Mouse (Mus musculus) olfactory bulb, adult 2 months (tissue): ENCODE measurements around the gene Ndufs2. TPM values are rescaled to one million over a fixed set of nuclear protein-coding genes. Genes with fewer than 3 reads are reported as not detected.
A peak's percentile ranks its signal among the peaks of the same experiment; 100 is the strongest.

ENCODE experiments used
- H3K27ac ChIP-seq: fragments of 200-500 bp; 2 replicates; pipeline ENCODE4 v1.5.1; 2012; ENCODE audit warnings: low read depth, low read length; ENCODE audit not compliant: insufficient read depth
- H3K4me1 ChIP-seq: fragments of 200-500 bp; 2 replicates; pipeline ENCODE4 v1.6.1; 2012; ENCODE audit warnings: low read length; ENCODE audit not compliant: control insufficient read depth, insufficient read depth
- H3K4me3 ChIP-seq: fragments of 200-500 bp; 2 replicates; pipeline ENCODE4 v1.5.1; 2012; ENCODE audit warnings: mild to moderate bottlenecking, low read depth, low read length, moderate library complexity; ENCODE audit not compliant: insufficient read depth
- CTCF ChIP-seq: fragments of 200-500 bp; IDR thresholded peaks from 2 replicates; pipeline ENCODE4 v1.5.1; 2012; ENCODE audit warnings: low read depth, mild to moderate bottlenecking, low read length, moderate library complexity; ENCODE audit not compliant: insufficient read depth
- POLR2A ChIP-seq: fragments of 200-500 bp; IDR thresholded peaks from 2 replicates; pipeline ENCODE4 v1.6.1; 2012; ENCODE audit warnings: mild to moderate bottlenecking, low read depth, low read length, moderate library complexity; ENCODE audit not compliant: insufficient read depth
- WGBS: fragments of 180-500 bp; shearing (Covaris S2); methylation state at CpG from one replicate; pipeline ENCODE4 v1.1.7; 2018; 5-methylcytosine and 5-hydroxymethylcytosine counted together
- polyA plus RNA-seq: library from polyadenylated mRNA; stranded (reverse); fragments of >200 nt; gene quantifications from 2 replicates; pipeline ENCODE4 v1.2.4, GENCODE M21; 2012; ENCODE audit warnings: low replicate concordance; ENCODE audit not compliant: missing spikeins, insufficient read depth, insufficient read length

The Ndufs2 gene
- polyA plus RNA-seq, 1 experiment = not detected

- no peak for TF ChIP-seq POLR2A
- no peak for TF ChIP-seq CTCF
- H3K4me3 ChIP-seq = no peak overlapping the region
- 93% methylated on average over 3 of the region's 3 CpGs for WGBS
Observed at GRCm38 (mm10) chr1:171260316-171260715, 9.1 kb upstream of the Ndufs2 start.

DNA sequence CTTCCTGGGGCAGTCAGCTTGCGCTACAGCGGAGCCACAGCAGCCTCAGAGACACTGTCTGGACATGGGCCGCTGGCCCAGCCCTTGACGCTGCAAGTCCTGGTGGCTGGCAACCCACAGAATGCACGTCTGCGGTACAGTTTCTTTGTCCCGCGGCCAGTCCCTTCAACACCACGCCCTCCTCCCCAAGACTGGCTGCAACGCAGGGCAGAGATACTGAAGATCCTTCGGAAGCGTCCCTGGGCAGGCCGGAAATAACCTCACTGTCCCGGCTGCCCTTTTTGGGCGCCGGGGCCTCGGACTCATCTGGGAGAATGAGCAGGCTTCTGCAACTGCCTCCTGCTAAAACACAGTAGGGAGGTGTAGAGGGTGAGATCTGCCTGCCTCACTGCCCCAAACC is 7.7 kb upstream of the Ndufs2 start:
- TF ChIP-seq POLR2A (no peak), CTCF (no peak)
- Histone ChIP-seq H3K4me3 (no peak overlapping the region), H3K27ac (no peak overlapping the region), H3K4me1 (peaks cover 7% of the 10 kb centered on the region)
- 87% methylated on average over 17 of the region's 17 CpGs for WGBS

More at GRCm38 (mm10) chr1:171260316-171260715, 9.1 kb upstream of the Ndufs2 start:
- Histone ChIP-seq H3K27ac (no peak overlapping the region), H3K4me1 (peaks cover 7% of the 10 kb centered on the region)

DNA sequence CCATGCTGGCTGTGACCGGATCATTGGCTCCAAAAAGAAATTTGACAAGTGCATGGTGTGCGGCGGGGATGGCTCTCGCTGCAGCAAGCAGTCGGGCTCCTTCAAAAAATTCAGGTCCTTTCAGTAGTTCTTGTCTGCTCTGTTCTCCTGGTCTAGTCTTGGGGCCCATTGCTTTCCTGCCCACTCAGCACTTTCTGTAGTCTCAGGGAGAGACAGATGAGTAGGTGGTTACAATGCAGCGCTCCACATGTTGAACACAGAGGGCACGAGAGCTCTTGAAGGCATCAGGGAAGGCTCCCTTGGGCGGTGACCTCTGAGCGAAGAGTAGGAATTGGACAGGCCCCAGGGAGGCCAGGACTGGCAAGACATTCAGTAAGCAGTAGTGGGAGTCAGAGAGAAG is 6.6 kb upstream of the Ndufs2 start:
- no peak overlapping the region for H3K27ac ChIP-seq
- 85% methylated on average over 9 of the region's 9 CpGs for WGBS
- peaks cover 9% of the 10 kb centered on the region for H3K4me1 ChIP-seq
- TF ChIP-seq CTCF = no peak
- TF ChIP-seq POLR2A = no peak
- no peak overlapping the region for H3K4me3 ChIP-seq

DNA sequence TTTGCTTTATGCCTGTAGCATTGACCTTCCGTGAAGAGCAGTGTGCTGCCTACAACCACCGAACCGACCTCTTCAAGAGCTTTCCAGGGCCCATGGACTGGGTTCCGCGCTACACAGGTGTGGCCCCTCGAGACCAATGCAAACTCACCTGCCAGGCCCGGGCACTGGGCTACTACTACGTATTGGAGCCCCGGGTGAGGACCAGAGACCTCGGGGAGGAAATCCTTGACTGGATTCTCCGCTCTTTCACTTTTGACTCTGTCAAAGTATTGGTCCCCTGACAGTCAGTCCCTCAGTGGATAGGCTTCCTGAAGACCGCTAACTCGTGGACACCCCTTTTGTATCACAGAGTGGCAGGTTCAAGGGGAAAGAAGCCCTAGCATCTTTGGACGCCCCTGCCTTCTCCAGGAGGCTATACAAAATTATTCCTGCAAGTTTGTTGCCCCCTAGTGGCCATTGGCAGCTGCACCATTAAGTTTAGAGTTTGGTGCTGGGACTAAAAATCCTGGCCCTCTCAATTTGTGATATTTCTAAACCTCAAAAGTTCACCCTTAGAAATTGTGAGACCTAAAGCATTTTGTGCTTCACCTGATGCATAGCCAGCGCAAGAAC is 5.9 kb upstream of the Ndufs2 start:
- H3K27ac ChIP-seq = no peak overlapping the region
- peaks cover 13% of the 10 kb centered on the region for H3K4me1 ChIP-seq
- no peak overlapping the region for H3K4me3 ChIP-seq
- TF ChIP-seq CTCF = no peak
- no peak for TF ChIP-seq POLR2A
- 62% methylated on average over 15 of the region's 15 CpGs for WGBS

DNA sequence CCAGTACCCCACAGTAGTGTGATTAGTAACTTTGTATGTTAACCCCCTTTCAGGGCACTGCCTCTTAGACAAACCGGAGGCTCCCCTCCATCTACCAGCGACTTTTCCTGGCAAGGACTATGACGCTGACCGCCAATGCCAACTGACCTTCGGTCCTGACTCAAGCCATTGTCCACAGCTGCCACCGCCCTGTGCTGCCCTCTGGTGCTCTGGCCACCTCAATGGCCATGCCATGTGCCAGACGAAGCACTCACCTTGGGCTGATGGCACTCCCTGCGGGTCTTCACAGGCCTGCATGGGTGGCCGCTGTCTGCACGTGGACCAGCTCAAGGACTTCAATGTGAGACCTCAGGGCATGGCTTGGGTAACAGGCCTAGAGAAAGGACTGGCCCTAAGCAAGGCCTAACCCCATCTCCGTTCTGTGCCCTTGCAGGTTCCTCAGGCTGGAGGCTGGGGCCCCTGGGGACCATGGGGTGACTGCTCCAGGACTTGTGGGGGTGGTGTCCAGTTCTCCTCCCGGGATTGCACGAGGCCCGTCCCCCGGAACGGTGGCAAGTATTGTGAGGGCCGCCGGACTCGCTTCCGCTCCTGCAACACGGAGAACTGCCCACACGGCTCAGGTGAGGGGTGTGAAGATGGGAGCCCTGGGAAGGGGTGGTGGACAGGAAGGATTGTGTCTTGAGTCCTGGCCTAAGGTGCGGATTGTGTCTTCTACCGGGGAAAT is 5.1 kb upstream of the Ndufs2 start:
- WGBS = 90% methylated on average over 24 of the region's 24 CpGs
- TF ChIP-seq POLR2A (no peak), CTCF (0 out of 2 replicates have a peak, but pooled peaks have one; percentile 8)

DNA sequence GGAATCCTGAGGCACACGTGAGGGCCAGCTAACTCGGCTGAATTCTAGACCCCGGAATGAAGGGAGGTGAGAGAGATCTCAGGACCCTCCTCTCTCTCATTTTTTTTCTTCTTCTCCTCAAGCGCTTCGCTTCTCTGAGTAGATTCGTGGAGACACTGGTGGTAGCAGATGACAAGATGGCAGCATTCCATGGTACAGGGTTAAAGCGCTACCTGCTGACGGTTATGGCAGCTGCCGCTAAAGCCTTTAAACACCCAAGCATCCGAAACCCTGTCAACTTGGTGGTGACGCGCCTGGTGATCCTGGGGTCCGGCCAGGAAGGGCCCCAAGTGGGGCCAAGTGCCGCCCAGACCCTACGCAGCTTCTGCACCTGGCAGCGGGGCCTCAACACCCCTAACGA is 1.2 kb upstream of the Ndufs2 start:
- Histone ChIP-seq H3K4me1 (peaks cover 36% of the 10 kb centered on the region), H3K27ac (peak overlapping the region; percentile 48; the same call in 1 of the 2 replicates), H3K4me3 (no peak overlapping the region)
- WGBS = 65% methylated on average over 17 of the region's 17 CpGs
- TF ChIP-seq CTCF (no peak), POLR2A (no peak)

More for the DNA sequence above, 5.1 kb upstream of the Ndufs2 start:
- no peak overlapping the region for H3K27ac ChIP-seq
- peaks cover 21% of the 10 kb centered on the region for H3K4me1 ChIP-seq
- no peak overlapping the region for H3K4me3 ChIP-seq

DNA sequence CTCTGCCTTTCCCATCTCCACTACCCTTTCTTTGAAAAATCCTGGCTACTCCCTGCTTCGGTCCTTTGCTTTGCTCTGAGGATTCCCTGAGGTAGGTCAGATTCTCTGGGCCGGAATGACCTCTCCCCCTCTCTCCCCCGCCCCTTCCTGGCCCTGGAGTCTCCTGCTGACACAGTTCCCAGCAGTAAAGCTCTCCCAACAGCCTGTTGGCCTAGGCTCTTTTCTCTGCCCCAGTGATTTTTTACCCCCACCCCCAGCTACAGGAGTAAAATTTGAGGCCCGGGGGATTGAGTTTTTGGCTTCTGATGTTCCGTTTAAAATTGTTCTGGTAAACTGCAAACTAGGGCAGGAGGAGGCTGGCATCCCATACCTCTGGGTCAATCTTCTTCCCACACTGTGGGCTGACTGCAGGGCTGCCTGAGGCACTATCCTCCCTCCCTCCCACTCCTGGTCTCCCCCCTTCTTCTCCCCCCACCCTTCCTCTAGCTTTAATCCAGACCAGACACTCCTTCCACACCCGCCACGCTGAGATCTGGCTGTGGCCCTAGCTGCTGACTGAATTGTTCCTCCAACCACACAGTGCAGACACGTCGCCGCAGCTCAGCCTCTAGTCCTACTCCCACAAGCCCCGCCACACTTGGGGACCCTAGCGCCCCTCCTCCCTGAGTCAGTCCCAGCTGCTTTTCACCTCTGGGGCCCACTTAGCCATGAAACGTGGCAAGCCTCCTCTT is 571 bp upstream of the Ndufs2 start:
- H3K4me3 ChIP-seq = no peak overlapping the region
- peak overlapping the region; percentile 48; the same call in 1 of the 2 replicates for H3K27ac ChIP-seq
- TF ChIP-seq POLR2A (no peak), CTCF (no peak)
- WGBS = 10% methylated on average over 13 of the region's 13 CpGs
- H3K4me1 ChIP-seq = peaks cover 39% of the 10 kb centered on the region

DNA sequence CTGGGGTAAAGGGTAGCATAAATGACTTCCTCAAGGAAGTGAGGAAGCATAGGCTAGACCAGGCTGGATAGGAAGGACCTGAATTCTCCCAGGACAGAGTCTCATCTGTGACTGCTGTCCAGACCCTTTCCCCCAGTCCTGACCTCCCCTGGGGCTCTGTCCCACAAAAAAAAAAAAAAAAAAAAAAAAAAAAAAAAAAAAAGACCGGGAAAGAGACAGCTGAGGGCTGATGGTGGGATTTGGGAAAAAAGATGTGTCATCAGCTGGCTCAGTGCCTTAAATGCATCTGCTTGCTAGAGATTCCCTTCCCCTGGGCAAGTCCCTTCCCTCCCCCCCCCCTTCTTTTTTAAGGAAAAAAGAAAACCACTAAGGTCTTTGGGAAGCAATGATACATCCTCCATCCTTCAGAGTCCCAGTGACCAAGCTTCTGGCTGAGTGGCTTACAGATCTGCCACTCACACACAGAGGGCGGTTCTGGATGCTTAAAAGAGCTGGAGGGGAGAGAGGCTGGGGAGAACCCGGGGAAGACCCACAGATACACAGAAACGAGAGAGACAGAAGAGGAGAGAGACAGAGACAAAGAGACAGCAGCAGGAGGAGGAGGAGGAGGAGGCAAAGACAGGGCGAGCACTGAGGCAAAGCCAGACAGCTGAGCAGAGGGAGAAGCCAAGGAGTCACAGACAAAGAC is 1.1 kb downstream of the Ndufs2 start, which contains the start of gene Adamts4:
Gene Adamts4, plus strand, starts transcription at position 509 of the 688 bp plus-strand sequence.
- Histone ChIP-seq H3K4me1 (peaks cover 43% of the 10 kb centered on the region), H3K27ac (no peak within 1 kb of the TSS), H3K4me3 (peak within 1 kb of the TSS; percentile 3)
- no peak for TF ChIP-seq CTCF
- TF ChIP-seq POLR2A = no peak
- 5% methylated on average over 5 of the region's 5 CpGs for WGBS
